Mouse (Mus musculus) embryonic facial prominence, embryonic 11.5 days (tissue): ENCODE results near the gene Hcar2. TPM values are rescaled to one million over a fixed set of nuclear protein-coding genes. Genes with fewer than 3 reads are reported as not detected.

ENCODE experiments used
- ATAC-seq: fragments of 200-750 bp; cut with Nextera tagmentation; replicated peaks from 2 replicates; pipeline ENCODE4 v1.8.0; 2017; ENCODE audit warnings: low read depth; ENCODE audit not compliant: insufficient number of reproducible peaks, low FRiP score, low TSS enrichment
- DNase-seq: peaks from one replicate; pipeline ENCODE4 v3.0.0-alpha.2; 2015; ENCODE audit warnings: low spot score
- H3K27ac ChIP-seq: fragments of 300-500 bp; sonication (generic); replicated peaks from 2 replicates; pipeline ENCODE4 v1.5.1; 2014; ENCODE audit warnings: mild to moderate bottlenecking, low read depth, low read length, control low read depth
- H3K27me3 ChIP-seq: fragments of 300-500 bp; sonication (generic); 2 replicates; pipeline ENCODE4 v1.6.1; 2014; ENCODE audit warnings: mild to moderate bottlenecking, low read length, moderate library complexity, mixed read lengths; ENCODE audit not compliant: control insufficient read depth, insufficient read depth
- H3K36me3 ChIP-seq: fragments of 300-500 bp; sonication (generic); replicated peaks from 2 replicates; pipeline ENCODE4 v1.6.1; 2014; ENCODE audit warnings: low read depth, mild to moderate bottlenecking, low read length, moderate library complexity, mixed read lengths; ENCODE audit not compliant: control insufficient read depth, insufficient read depth
- H3K4me1 ChIP-seq: fragments of 300-500 bp; sonication (generic); 2 replicates; pipeline ENCODE4 v1.6.1; 2014; ENCODE audit warnings: low read length, mixed read lengths; ENCODE audit not compliant: control insufficient read depth, insufficient read depth
- H3K4me2 ChIP-seq: fragments of 300-500 bp; sonication (generic); 2 replicates; pipeline ENCODE4 v1.6.1; 2014; ENCODE audit warnings: low read depth, mild to moderate bottlenecking, control low read depth, low read length, moderate library complexity
- H3K4me3 ChIP-seq: fragments of 300-500 bp; sonication (generic); 2 replicates; pipeline ENCODE4 v1.5.1; 2014; ENCODE audit warnings: low read depth, low read length, control low read depth
- H3K9ac ChIP-seq: fragments of 300-500 bp; sonication (generic); replicated peaks from 2 replicates; pipeline ENCODE4 v1.6.1; 2014; ENCODE audit warnings: mild to moderate bottlenecking, control low read depth, low read length
- H3K9me3 ChIP-seq: fragments of 300-500 bp; sonication (generic); replicated peaks from 2 replicates; pipeline ENCODE4 v1.6.1; 2016; ENCODE audit warnings: mild to moderate bottlenecking, low read length, inconsistent platforms, mixed read lengths; ENCODE audit not compliant: control insufficient read depth
- WGBS: fragments of 180-500 bp; shearing (Covaris S2); extraction: QIAGEN DNeasy Blood & Tissue Kit; methylation state at CpG from one replicate; pipeline ENCODE4 v1.1.7; 2014; 5-methylcytosine and 5-hydroxymethylcytosine counted together
- polyA plus RNA-seq: library from polyadenylated mRNA; unstranded; fragments of >200 nt; fragmentation: Nextera tagmentation; extraction: Ambion mirVana; gene quantifications from 2 replicates; pipeline ENCODE4 v1.2.1, GENCODE M21; 2014

Gene Hcar2
- polyA plus RNA-seq, 1 experiment from 2014 or later: not detected

GRCm38 (mm10) chr5:123816891-123817290, 48.4 kb downstream of the Hcar2 start:
- H3K27me3 ChIP-seq: no peaks in the 10 kb centered on the region
- H3K9ac ChIP-seq: no peak overlapping the region
- WGBS: 94% methylated on average over 7 of the region's 7 CpGs
- H3K27ac ChIP-seq: no peak overlapping the region
- H3K9me3 ChIP-seq: no peaks in the 10 kb centered on the region
- no peak overlapping the region for H3K4me2 ChIP-seq
- ATAC-seq (no peak), DNase-seq (no peak)
- no peak overlapping the region for H3K4me3 ChIP-seq
- H3K4me1 ChIP-seq: no peaks in the 10 kb centered on the region
- H3K36me3 ChIP-seq: peaks cover 5% of the 10 kb centered on the region

Other genes starting within 250 kb of the Hcar2 start
- gene Clip1, start 180.9 kb downstream of the Hcar2 start, polyA plus RNA-seq: 34.2 and 37.3 TPM in 2 replicates
- 70.3 and 80.5 TPM in 2 replicates for gene Zcchc8, start 144.4 kb downstream of the Hcar2 start, polyA plus RNA-seq
- gene Rsrc2, start 116.1 kb downstream of the Hcar2 start, polyA plus RNA-seq: 156 and 176 TPM in 2 replicates
- 32.7 and 36.4 TPM in 2 replicates for gene Kntc1, start 115.8 kb downstream of the Hcar2 start, polyA plus RNA-seq
- gene Hcar1, start 14.5 kb upstream of the Hcar2 start, polyA plus RNA-seq: 0.10 and 0.39 TPM in 2 replicates
- 162 and 184 TPM in 2 replicates for gene Denr, start 41.7 kb upstream of the Hcar2 start, polyA plus RNA-seq
- 0.64 TPM in 1 of 2 replicates, not detected in the other for gene Gm43518, start 61.9 kb upstream of the Hcar2 start, polyA plus RNA-seq
- gene Ccdc62, start 65.2 kb upstream of the Hcar2 start, polyA plus RNA-seq: 3.5 and 5.4 TPM in 2 replicates
- 3.0 and 5.0 TPM in 2 replicates for gene Hip1r, start 108.1 kb upstream of the Hcar2 start, polyA plus RNA-seq
- gene Vps37b, start 166.8 kb upstream of the Hcar2 start, polyA plus RNA-seq: 29.2 and 31.3 TPM in 2 replicates
- gene Abcb9, start 230.3 kb upstream of the Hcar2 start, polyA plus RNA-seq: 0.46 and 0.59 TPM in 2 replicates
- 9.6 and 10.6 TPM in 2 replicates for gene Ogfod2, start 246.8 kb upstream of the Hcar2 start, polyA plus RNA-seq